Mouse (Mus musculus) small intestine, adult 2 months (tissue): ENCODE measurements at regions not wholly inside any gene's neighbourhood (a gene's known extent, or its start where the extent isn't known, plus 50 kb on each side); places are given as distances from the start of the nearest gene placed in this dataset.

Source experiments
- CTCF ChIP-seq: fragments of 200-500 bp; IDR thresholded peaks from 2 replicates; pipeline ENCODE4 v1.5.1; 2012; ENCODE audit warnings: low read depth, mild to moderate bottlenecking, control low read depth, inconsistent platforms, low read length, moderate library complexity, mixed read lengths; ENCODE audit not compliant: insufficient replicate concordance, insufficient read length; ENCODE audit errors: extremely low read depth
- POLR2A ChIP-seq: fragments of 200-500 bp; IDR thresholded peaks from 2 replicates; pipeline ENCODE4 v1.6.1; 2012; ENCODE audit warnings: low read depth, mild to moderate bottlenecking, control low read depth, inconsistent platforms, low read length, moderate library complexity

DNA sequence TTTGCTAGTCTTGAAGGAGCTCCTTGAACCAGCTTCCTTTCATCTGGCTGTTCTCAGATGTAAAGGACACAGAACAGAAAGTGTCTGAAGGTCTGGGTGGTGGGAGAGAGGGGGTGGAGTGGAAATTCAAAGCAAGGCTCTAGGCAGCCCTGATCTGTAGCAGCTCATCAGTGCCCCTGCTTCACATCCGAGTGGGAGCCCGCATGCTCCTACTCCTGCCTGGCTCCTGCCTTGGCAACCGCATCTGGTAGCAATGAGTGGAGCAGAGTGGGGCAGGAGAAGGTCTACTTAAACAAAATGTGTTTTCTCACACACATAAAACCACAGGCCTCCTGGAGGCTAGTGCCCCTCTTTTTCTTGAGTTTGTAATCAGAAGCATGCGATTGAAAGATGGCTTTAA lies 201.0 kb downstream of the Osr1 start:
- no peak for TF ChIP-seq POLR2A
- TF ChIP-seq CTCF, result no peak
